Mouse (Mus musculus): ENCODE results near the gene Gck. TPM values are rescaled to one million over a fixed set of nuclear protein-coding genes. Genes with fewer than 3 reads are reported as not detected.
"Not testable (repeated sequence)": the region's sequence is repeated elsewhere in the genome, so short reads cannot be mapped to it uniquely, and the experiment has no call there.

The Gck gene
- total RNA-seq, 2 experiments from 2014 or later: 0.83 to 1.2 TPM

GRCm38 (mm10) chr11:5960051-5960450 is 10.2 kb upstream of the Gck start:
- peak in 1 of 2 experiments; percentile 91 for DNase-seq (ENCODE audit: low spot score in 2 of 2)
- intact Hi-C loops (cut with DNase I): loop anchor here (10.0 kb wide), 1 partner anchor 305 kb away; the partner anchor contains the start of gene Ddx56

- DNase-seq (ENCODE audit: low spot score in 2 of 2): peak; percentile 95 to 97
- intact Hi-C loops (cut with DNase I): loop anchor here (2.0 kb wide), 1 partner anchor 77 kb away; the partner anchor contains the start of gene Pold2
Measured at GRCm38 (mm10) chr11:5955546-5956276, 5.8 kb upstream of the Gck start, which contains the start of gene Ykt6. TSS of gene Ykt6 (plus strand) at chr11:5955693.

GRCm38 (mm10) chr11:5954965-5955504 is 5.2 kb upstream of the Gck start:
- DNase-seq (ENCODE audit: low spot score in 2 of 2): peak in 1 of 2 experiments; percentile 53
- intact Hi-C loops (cut with DNase I): loop anchor here (2.0 kb wide), 1 partner anchor 76 kb away; the partner anchor contains the start of gene Pold2

GRCm38 (mm10) chr11:5954435-5954834 is 4.6 kb upstream of the Gck start:
- no peak for DNase-seq (ENCODE audit: low spot score in 2 of 2)
- intact Hi-C loops (cut with DNase I): loop anchor here (2.0 kb wide), 1 partner anchor 76 kb away; the partner anchor contains the start of gene Pold2

- no peak for DNase-seq (ENCODE audit: low spot score in 2 of 2)
- intact Hi-C loops (cut with DNase I): no loop called here
Measured at GRCm38 (mm10) chr11:5953130-5953765, 3.4 kb upstream of the Gck start.

- intact Hi-C loops (cut with DNase I): no loop called here
- DNase-seq (ENCODE audit: low spot score in 2 of 2): no peak
Measured at GRCm38 (mm10) chr11:5952501-5952900, 2.6 kb upstream of the Gck start.

- no peak for DNase-seq (ENCODE audit: low spot score in 2 of 2)
- intact Hi-C loops (cut with DNase I): no loop called here
Measured at GRCm38 (mm10) chr11:5948546-5949250, 1.2 kb downstream of the Gck start.

- intact Hi-C loops (cut with DNase I): no loop called here
Measured at GRCm38 (mm10) chr11:5947796-5948195, 2.1 kb downstream of the Gck start.

GRCm38 (mm10) chr11:5945096-5945495 is 4.8 kb downstream of the Gck start:
- intact Hi-C loops (cut with DNase I): no loop called here
- DNase-seq (ENCODE audit: low spot score in 2 of 2): no peak

More at GRCm38 (mm10) chr11:5947796-5948195, 2.1 kb downstream of the Gck start:
- DNase-seq (ENCODE audit: low spot score in 2 of 2): no peak

- intact Hi-C loops (cut with DNase I): no loop called here
- DNase-seq (ENCODE audit: low spot score in 2 of 2): no peak
Measured at GRCm38 (mm10) chr11:5942966-5943365, 6.9 kb downstream of the Gck start.

- intact Hi-C loops (cut with DNase I): not testable (repeated sequence)
Measured at GRCm38 (mm10) chr11:5934531-5934930, 15.3 kb downstream of the Gck start.

GRCm38 (mm10) chr11:5931947-5932346 is 17.9 kb downstream of the Gck start:
- intact Hi-C loops (cut with DNase I); DNase-seq (ENCODE audit: low spot score in 2 of 2): not testable (repeated sequence)

More at GRCm38 (mm10) chr11:5934531-5934930, 15.3 kb downstream of the Gck start:
- DNase-seq (ENCODE audit: low spot score in 2 of 2): not testable (repeated sequence)

GRCm38 (mm10) chr11:5930578-5930977 is 19.3 kb downstream of the Gck start:
- intact Hi-C loops (cut with DNase I): no loop called here

GRCm38 (mm10) chr11:5926696-5927220 is 23.1 kb downstream of the Gck start:
- intact Hi-C loops (cut with DNase I): no loop called here
- DNase-seq (ENCODE audit: low spot score in 2 of 2): no peak

More at GRCm38 (mm10) chr11:5930578-5930977, 19.3 kb downstream of the Gck start:
- no peak for DNase-seq (ENCODE audit: low spot score in 2 of 2)

GRCm38 (mm10) chr11:5924699-5925098 is 25.2 kb downstream of the Gck start:
- no peak for DNase-seq (ENCODE audit: low spot score in 2 of 2)
- intact Hi-C loops (cut with DNase I): no loop called here

- intact Hi-C loops (cut with DNase I): no loop called here
- no peak for DNase-seq (ENCODE audit: low spot score in 2 of 2)
Measured at GRCm38 (mm10) chr11:5920323-5920960, 29.4 kb downstream of the Gck start.

- intact Hi-C loops (cut with DNase I): no loop called here
- no peak for DNase-seq (ENCODE audit: low spot score in 2 of 2)
Measured at GRCm38 (mm10) chr11:5919606-5920005, 30.3 kb downstream of the Gck start.

GRCm38 (mm10) chr11:5918111-5918510 is 31.8 kb downstream of the Gck start:
- DNase-seq (ENCODE audit: low spot score in 2 of 2): no peak
- intact Hi-C loops (cut with DNase I): no loop called here

GRCm38 (mm10) chr11:5916178-5916548 is 33.7 kb downstream of the Gck start:
- peak in 1 of 2 experiments; percentile 53 for DNase-seq (ENCODE audit: low spot score in 2 of 2)

More at GRCm38 (mm10) chr11:5916178-5916548, 33.7 kb downstream of the Gck start:
- intact Hi-C loops (cut with DNase I): no loop called here

Measured in left cerebral cortex, postnatal 25 days (tissue).